ENCODE assay signal across 14 mouse cellular contexts in genomic region chr12:102356781-102357180, GRCm38 (mm10).
"Had no signal": no experiment of that assay in that cellular context is flagged by ENCODE, and none has a peak within 500 bp of the region (broad histone marks: within the 10 kb centered on the region; RNA-seq: fewer than 3 reads in every experiment).

No protein-coding gene starts in this region.

- H3K27me3 ChIP-seq: limb, embryonic 12.5 days; midbrain, embryonic 12.5 days; stomach, embryonic 15.5 days had no signal

- DNase-seq: kidney, adult 18-20 months; kidney, postnatal 10 days; kidney, postnatal 4 days; lung, adult 2 months; lung, postnatal 36 days; spleen, adult 18-20 months; thymus, adult 2 months; thymus, postnatal 25 days had no signal

- H3K9me3 ChIP-seq: limb, embryonic 12.5 days; midbrain, embryonic 12.5 days; stomach, embryonic 15.5 days had no signal

- H3K4me2 ChIP-seq: limb, embryonic 12.5 days; midbrain, embryonic 12.5 days; stomach, embryonic 15.5 days had no signal

- H3K4me3 ChIP-seq: layer of hippocampus, adult 2 months; limb, embryonic 12.5 days; midbrain, embryonic 12.5 days; stomach, embryonic 15.5 days had no signal

- H3K9ac ChIP-seq: limb, embryonic 12.5 days; midbrain, embryonic 12.5 days; stomach, embryonic 15.5 days had no signal

- H3K36me3 ChIP-seq: midbrain, embryonic 12.5 days had no signal

- H3K4me1 ChIP-seq: limb, embryonic 12.5 days; midbrain, embryonic 12.5 days; stomach, embryonic 15.5 days had no signal

- H3K27ac ChIP-seq: layer of hippocampus, adult 2 months; limb, embryonic 12.5 days; midbrain, embryonic 12.5 days; stomach, embryonic 15.5 days had no signal

- ATAC-seq: lung, postnatal 0 days; midbrain, embryonic 16.5 days had no signal
